ENCODE assay signal across 7 mouse cellular contexts in the genomic region with DNA sequence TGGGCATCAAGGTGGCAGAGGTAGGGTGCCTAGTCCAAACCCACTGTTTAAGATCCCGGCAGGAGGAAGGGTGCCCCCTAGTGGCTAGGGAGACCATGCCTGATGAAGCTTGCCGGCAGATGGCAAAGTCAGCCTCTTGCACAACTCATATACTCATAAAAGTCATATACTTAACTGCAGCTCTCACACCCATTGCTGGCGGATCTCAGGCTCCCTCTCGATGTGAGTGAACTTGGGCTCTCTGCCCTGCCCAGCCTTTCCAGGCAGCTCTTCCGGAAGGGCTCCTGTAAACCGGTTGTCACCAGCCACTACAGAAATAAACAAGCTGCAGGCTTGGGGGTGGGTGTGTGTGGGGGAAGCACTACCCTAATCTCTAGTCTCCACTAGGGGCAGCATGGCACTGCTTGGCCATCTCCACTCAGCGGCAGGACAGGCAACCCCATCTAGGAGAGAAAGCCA. TPM values are rescaled to one million over a fixed set of nuclear protein-coding genes. Genes with fewer than 3 reads are reported as not detected.
DNase-seq lines count a peak whose midpoint lies in the region; ATAC-seq lines count a peak whose summit lies in the region.

No protein-coding gene starts in this region.

- no peaks in the 10 kb centered on the region for H3K9me3 ChIP-seq in embryonic facial prominence, embryonic 10.5 days
- no peaks in the 10 kb centered on the region for H3K9me3 ChIP-seq in limb, embryonic 11.5 days (ENCODE audit: control insufficient read depth, low read length)
- H3K9me3 ChIP-seq in midbrain, embryonic 14.5 days (ENCODE audit: control insufficient read depth, low read length): no peaks in the 10 kb centered on the region

- peak overlapping the region; percentile 26; the same call in 1 of the 2 replicates for H3K4me2 ChIP-seq in limb, embryonic 11.5 days (ENCODE audit: low read depth, severe bottlenecking)
- H3K4me2 ChIP-seq in midbrain, embryonic 14.5 days (ENCODE audit: low read length): peak overlapping the region; percentile 37

- WGBS in embryonic facial prominence, embryonic 10.5 days: under 1% methylated on average over 7 of the region's 7 CpGs
- 3% methylated on average over 7 of the region's 7 CpGs for WGBS in limb, embryonic 11.5 days
- WGBS in midbrain, embryonic 14.5 days: 3% methylated on average over 7 of the region's 7 CpGs

- peak; percentile 39 for ATAC-seq in granulocyte monocyte progenitor cell, adult 5-6 weeks (replicated peaks; ENCODE audit: poor library complexity, severe bottlenecking)
- no peak for ATAC-seq in limb, embryonic 11.5 days (ENCODE audit: insufficient number of reproducible peaks, low FRiP score, low TSS enrichment, low read depth)
- no peak for ATAC-seq in midbrain, embryonic 14.5 days (ENCODE audit: low FRiP score, low TSS enrichment)

- H3K27ac ChIP-seq in embryonic facial prominence, embryonic 10.5 days (replicated peaks): peak overlapping the region; percentile 77
- H3K27ac ChIP-seq in limb, embryonic 11.5 days (replicated peaks; ENCODE audit: low read depth, low read length): no peak overlapping the region
- peak overlapping the region; percentile 27 for H3K27ac ChIP-seq in midbrain, embryonic 14.5 days (replicated peaks; ENCODE audit: low read depth, low read length)

- H3K27me3 ChIP-seq in embryonic facial prominence, embryonic 10.5 days (replicated peaks; ENCODE audit: low read depth, poor library complexity, severe bottlenecking): peaks cover 25% of the 10 kb centered on the region
- no peaks in the 10 kb centered on the region for H3K27me3 ChIP-seq in limb, embryonic 11.5 days (ENCODE audit: control insufficient read depth, insufficient read depth, low read length)
- H3K27me3 ChIP-seq in midbrain, embryonic 14.5 days (ENCODE audit: control insufficient read depth, insufficient read depth, low read length): no peaks in the 10 kb centered on the region

- peak; percentile 91 for DNase-seq in adrenal gland, postnatal 10 days
- peak; percentile 86 for DNase-seq in embryonic facial prominence, embryonic 10.5 days (ENCODE audit: low spot score)
- DNase-seq in kidney, adult 11 months: peak; percentile 94
- peak; percentile 83 for DNase-seq in limb, embryonic 11.5 days (ENCODE audit: low spot score)
- peak; percentile 87 for DNase-seq in midbrain, embryonic 14.5 days
- peak; percentile 71 to 87 for DNase-seq in spleen, adult 18-20 months

- H3K9ac ChIP-seq in limb, embryonic 11.5 days (ENCODE audit: low read length): no peak overlapping the region
- no peak overlapping the region for H3K9ac ChIP-seq in midbrain, embryonic 14.5 days (replicated peaks; ENCODE audit: low read length)

- peak overlapping the region; percentile 45 for H3K4me3 ChIP-seq in embryonic facial prominence, embryonic 10.5 days
- H3K4me3 ChIP-seq in limb, embryonic 11.5 days (ENCODE audit: low read depth, low read length): no peak overlapping the region
- H3K4me3 ChIP-seq in midbrain, embryonic 14.5 days (replicated peaks; ENCODE audit: low read depth, low read length): no peak overlapping the region

- H3K36me3 ChIP-seq in embryonic facial prominence, embryonic 10.5 days (replicated peaks): peaks cover 3% of the 10 kb centered on the region
- H3K36me3 ChIP-seq in limb, embryonic 11.5 days (ENCODE audit: control insufficient read depth, insufficient read depth, low read length): no peaks in the 10 kb centered on the region
- no peaks in the 10 kb centered on the region for H3K36me3 ChIP-seq in midbrain, embryonic 14.5 days (ENCODE audit: control insufficient read depth, insufficient read depth, low read length)

- peaks cover 25% of the 10 kb centered on the region for H3K4me1 ChIP-seq in embryonic facial prominence, embryonic 10.5 days
- peaks cover 5% of the 10 kb centered on the region for H3K4me1 ChIP-seq in limb, embryonic 11.5 days (ENCODE audit: control insufficient read depth, insufficient read depth, low read length)
- peaks cover 12% of the 10 kb centered on the region for H3K4me1 ChIP-seq in midbrain, embryonic 14.5 days (ENCODE audit: control insufficient read depth, insufficient read depth, low read length)

RNA-seq across cellular contexts. Expression of a gene that starts 4.0 kb away (rescaled TPM):
- 100 to 1,000 TPM; 264 to 293 TPM for total RNA-seq in adrenal gland, postnatal 10 days (2021)
- polyA plus RNA-seq in embryonic facial prominence, embryonic 10.5 days (2016; fragmentation: Nextera tagmentation; extraction: Ambion mirVana): 562 and 601 TPM in 2 replicates
- 180 and 327 TPM in 2 replicates for total RNA-seq in granulocyte monocyte progenitor cell, adult 5-6 weeks (2014; fragmentation: Nextera tagmentation)
- 560 and 623 TPM in 2 replicates for total RNA-seq in granulocyte monocyte progenitor cell, adult 5-6 weeks (2017)
- polyA plus RNA-seq in limb, embryonic 11.5 days (2014; fragmentation: Nextera tagmentation; extraction: Ambion mirVana): 526 and 567 TPM in 2 replicates
- polyA plus RNA-seq in midbrain, embryonic 14.5 days (2014; fragmentation: Nextera tagmentation; extraction: Ambion mirVana): 319 and 339 TPM in 2 replicates

RNA-seq across cellular contexts. Expression of a gene that starts 5.7 kb away (rescaled TPM):
- total RNA-seq in adrenal gland, postnatal 10 days (2021): not detected
- not detected in 2 replicates for polyA plus RNA-seq in embryonic facial prominence, embryonic 10.5 days (2016; fragmentation: Nextera tagmentation; extraction: Ambion mirVana)
- total RNA-seq in granulocyte monocyte progenitor cell, adult 5-6 weeks (2014; fragmentation: Nextera tagmentation): not detected in 2 replicates
- total RNA-seq in granulocyte monocyte progenitor cell, adult 5-6 weeks (2017): not detected in 2 replicates
- not detected in 2 replicates for polyA plus RNA-seq in limb, embryonic 11.5 days (2014; fragmentation: Nextera tagmentation; extraction: Ambion mirVana)
- polyA plus RNA-seq in midbrain, embryonic 14.5 days (2014; fragmentation: Nextera tagmentation; extraction: Ambion mirVana): not detected in 2 replicates

RNA-seq across cellular contexts. Expression of a gene that starts 8.1 kb away (rescaled TPM):
- not detected for total RNA-seq in adrenal gland, postnatal 10 days (2021)
- not detected in 2 replicates for polyA plus RNA-seq in embryonic facial prominence, embryonic 10.5 days (2016; fragmentation: Nextera tagmentation; extraction: Ambion mirVana)
- not detected in 2 replicates for total RNA-seq in granulocyte monocyte progenitor cell, adult 5-6 weeks (2014; fragmentation: Nextera tagmentation)
- total RNA-seq in granulocyte monocyte progenitor cell, adult 5-6 weeks (2017): not detected in 2 replicates
- polyA plus RNA-seq in limb, embryonic 11.5 days (2014; fragmentation: Nextera tagmentation; extraction: Ambion mirVana): not detected in 2 replicates
- not detected in 2 replicates for polyA plus RNA-seq in midbrain, embryonic 14.5 days (2014; fragmentation: Nextera tagmentation; extraction: Ambion mirVana)

RNA-seq across cellular contexts. Expression of a gene that starts 9.9 kb away (rescaled TPM):
- not detected for total RNA-seq in adrenal gland, postnatal 10 days (2021)
- polyA plus RNA-seq in embryonic facial prominence, embryonic 10.5 days (2016; fragmentation: Nextera tagmentation; extraction: Ambion mirVana): 0.74 and 1.4 TPM in 2 replicates
- not detected in 2 replicates for total RNA-seq in granulocyte monocyte progenitor cell, adult 5-6 weeks (2014; fragmentation: Nextera tagmentation)
- total RNA-seq in granulocyte monocyte progenitor cell, adult 5-6 weeks (2017): not detected in 2 replicates
- polyA plus RNA-seq in limb, embryonic 11.5 days (2014; fragmentation: Nextera tagmentation; extraction: Ambion mirVana): not detected in 2 replicates
- not detected in 2 replicates for polyA plus RNA-seq in midbrain, embryonic 14.5 days (2014; fragmentation: Nextera tagmentation; extraction: Ambion mirVana)

RNA-seq across cellular contexts. Expression of a gene that starts 13.6 kb away (rescaled TPM):
- 1 to 10 TPM; 6.4 to 7.3 TPM for total RNA-seq in adrenal gland, postnatal 10 days (2021)
- 15.1 and 16.4 TPM in 2 replicates for polyA plus RNA-seq in embryonic facial prominence, embryonic 10.5 days (2016; fragmentation: Nextera tagmentation; extraction: Ambion mirVana)
- total RNA-seq in granulocyte monocyte progenitor cell, adult 5-6 weeks (2014; fragmentation: Nextera tagmentation): 0.58 TPM in 1 of 2 replicates, not detected in the other
- total RNA-seq in granulocyte monocyte progenitor cell, adult 5-6 weeks (2017): not detected in 2 replicates
- 6.5 and 8.8 TPM in 2 replicates for polyA plus RNA-seq in limb, embryonic 11.5 days (2014; fragmentation: Nextera tagmentation; extraction: Ambion mirVana)
- 138 and 147 TPM in 2 replicates for polyA plus RNA-seq in midbrain, embryonic 14.5 days (2014; fragmentation: Nextera tagmentation; extraction: Ambion mirVana)
